Mouse (Mus musculus) ES-Bruce4 (cell line): ENCODE results near the gene Fat2. TPM values are rescaled to one million over a fixed set of nuclear protein-coding genes. Genes with fewer than 3 reads are reported as not detected.

Source experiments
- H3K27ac ChIP-seq: 2 replicates; pipeline ENCODE4 v1.5.1; 2012; ENCODE audit warnings: low read length, inconsistent platforms; ENCODE audit not compliant: insufficient read depth
- H3K27me3 ChIP-seq: 2 replicates; pipeline ENCODE4 v1.6.1; 2012; ENCODE audit warnings: mild to moderate bottlenecking, low read length, inconsistent platforms; ENCODE audit not compliant: control insufficient read depth, poor library complexity, insufficient read depth, severe bottlenecking
- H3K36me3 ChIP-seq: 2 replicates; pipeline ENCODE4 v1.6.1; 2012; ENCODE audit warnings: inconsistent platforms, mild to moderate bottlenecking, low read length, moderate library complexity; ENCODE audit not compliant: control insufficient read depth, poor library complexity, insufficient read depth, severe bottlenecking
- H3K4me1 ChIP-seq: one replicate; pipeline ENCODE4 v1.8.1; 2011; ENCODE audit warnings: low read length; ENCODE audit not compliant: control insufficient read depth, insufficient read depth
- H3K4me3 ChIP-seq: 2 replicates; pipeline ENCODE4 v1.5.1; 2011; ENCODE audit warnings: low read depth, mild to moderate bottlenecking, low read length
- H3K9ac ChIP-seq: 2 replicates; pipeline ENCODE4 v1.6.1; 2012; ENCODE audit warnings: low read depth, mild to moderate bottlenecking, inconsistent platforms; ENCODE audit not compliant: poor library complexity, severe bottlenecking
- H3K9me3 ChIP-seq: replicated peaks from 2 replicates; pipeline ENCODE4 v1.6.1; 2012; ENCODE audit warnings: mild to moderate bottlenecking, low read length, inconsistent platforms; ENCODE audit not compliant: control insufficient read depth, poor library complexity, insufficient read depth, severe bottlenecking
- CTCF ChIP-seq: IDR thresholded peaks from one replicate; pipeline ENCODE4 v1.8.1; 2011; ENCODE audit warnings: low read depth, low read length
- EP300 ChIP-seq: IDR thresholded peaks from 2 replicates; pipeline ENCODE4 v1.6.1; 2011; ENCODE audit warnings: low read depth, low read length; ENCODE audit not compliant: insufficient read depth
- POLR2A ChIP-seq: IDR thresholded peaks from one replicate; pipeline ENCODE4 v1.8.1; 2011; ENCODE audit warnings: low read length; ENCODE audit not compliant: insufficient read depth
- polyA plus RNA-seq: library from polyadenylated mRNA; stranded (reverse); fragments of >200 nt; gene quantifications from 2 replicates; pipeline ENCODE4 v1.2.4, GENCODE M21; 2011; ENCODE audit warnings: low read depth; ENCODE audit not compliant: missing spikeins, insufficient read depth, insufficient read length

Gene Fat2
- polyA plus RNA-seq, 1 experiment = 0.90 TPM

- Histone ChIP-seq H3K4me3 (no peak overlapping the region), H3K27ac (no peak overlapping the region), H3K9ac (no peak overlapping the region), H3K4me1 (no peaks in the 10 kb centered on the region), H3K9me3 (no peaks in the 10 kb centered on the region), H3K36me3 (no peaks in the 10 kb centered on the region), H3K27me3 (no peaks in the 10 kb centered on the region)
- TF ChIP-seq POLR2A (no peak), EP300 (no peak), CTCF (no peak)
These were observed 869 bp downstream of the Fat2 start for GRCm38 (mm10) chr11:55335314-55336076.

DNA sequence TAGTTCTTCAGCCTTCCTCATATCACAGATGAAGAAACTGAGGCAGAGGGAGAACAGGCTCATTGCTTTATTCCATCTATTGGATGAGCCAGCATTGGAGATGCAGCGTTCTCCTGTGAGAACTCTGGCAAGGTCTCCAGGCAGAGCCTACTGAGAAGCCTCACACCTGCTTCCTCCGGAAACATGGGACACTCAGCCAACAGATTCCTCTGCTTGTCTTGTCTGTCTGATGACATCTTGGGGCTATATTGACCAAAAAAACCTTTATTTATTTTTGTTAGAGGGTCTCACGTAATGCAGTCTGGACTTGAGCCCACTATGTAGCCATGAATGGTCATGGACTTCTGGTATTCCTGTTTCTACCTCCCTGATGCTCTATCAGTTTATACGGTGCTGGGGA is 1.8 kb downstream of the Fat2 start:
- TF ChIP-seq POLR2A (no peak), EP300 (no peak), CTCF (no peak)
- no peaks in the 10 kb centered on the region for H3K36me3 ChIP-seq
- H3K9ac ChIP-seq = no peak overlapping the region
- no peaks in the 10 kb centered on the region for H3K9me3 ChIP-seq
- no peak overlapping the region for H3K4me3 ChIP-seq
- no peak overlapping the region for H3K27ac ChIP-seq
- no peaks in the 10 kb centered on the region for H3K4me1 ChIP-seq
- H3K27me3 ChIP-seq = no peaks in the 10 kb centered on the region

DNA sequence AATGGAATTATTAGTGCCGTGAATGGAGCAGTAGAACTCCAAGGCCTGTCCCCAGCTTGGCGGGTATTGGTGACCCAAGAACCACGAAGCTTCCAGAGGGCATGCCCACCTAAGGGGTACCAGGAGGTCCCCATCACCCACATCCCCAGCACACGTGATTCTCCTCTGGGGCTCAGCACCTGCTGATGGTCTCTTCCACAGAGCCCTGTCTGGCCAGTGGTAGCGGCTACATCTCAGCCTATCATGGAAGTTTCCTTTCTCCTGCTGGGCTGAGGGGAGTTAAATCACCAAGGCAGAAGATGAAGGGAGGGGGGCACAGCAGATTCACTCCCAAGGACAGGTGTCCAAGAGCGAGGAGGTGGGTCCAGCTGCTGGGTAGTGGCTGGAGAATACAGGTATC is 2.3 kb downstream of the Fat2 start:
- TF ChIP-seq CTCF = no peak
- TF ChIP-seq POLR2A = no peak
- no peak for TF ChIP-seq EP300

GRCm38 (mm10) chr11:55329868-55330772 is 6.2 kb downstream of the Fat2 start:
- Histone ChIP-seq H3K36me3 (no peaks in the 10 kb centered on the region), H3K27ac (no peak overlapping the region), H3K27me3 (no peaks in the 10 kb centered on the region), H3K9me3 (no peaks in the 10 kb centered on the region), H3K9ac (no peak overlapping the region), H3K4me3 (no peak overlapping the region), H3K4me1 (no peaks in the 10 kb centered on the region)
- no peak for TF ChIP-seq POLR2A

More for the DNA sequence above, 2.3 kb downstream of the Fat2 start:
- Histone ChIP-seq H3K9me3 (no peaks in the 10 kb centered on the region), H3K4me1 (no peaks in the 10 kb centered on the region), H3K9ac (no peak overlapping the region), H3K27me3 (no peaks in the 10 kb centered on the region), H3K27ac (no peak overlapping the region), H3K36me3 (no peaks in the 10 kb centered on the region), H3K4me3 (no peak overlapping the region)

DNA sequence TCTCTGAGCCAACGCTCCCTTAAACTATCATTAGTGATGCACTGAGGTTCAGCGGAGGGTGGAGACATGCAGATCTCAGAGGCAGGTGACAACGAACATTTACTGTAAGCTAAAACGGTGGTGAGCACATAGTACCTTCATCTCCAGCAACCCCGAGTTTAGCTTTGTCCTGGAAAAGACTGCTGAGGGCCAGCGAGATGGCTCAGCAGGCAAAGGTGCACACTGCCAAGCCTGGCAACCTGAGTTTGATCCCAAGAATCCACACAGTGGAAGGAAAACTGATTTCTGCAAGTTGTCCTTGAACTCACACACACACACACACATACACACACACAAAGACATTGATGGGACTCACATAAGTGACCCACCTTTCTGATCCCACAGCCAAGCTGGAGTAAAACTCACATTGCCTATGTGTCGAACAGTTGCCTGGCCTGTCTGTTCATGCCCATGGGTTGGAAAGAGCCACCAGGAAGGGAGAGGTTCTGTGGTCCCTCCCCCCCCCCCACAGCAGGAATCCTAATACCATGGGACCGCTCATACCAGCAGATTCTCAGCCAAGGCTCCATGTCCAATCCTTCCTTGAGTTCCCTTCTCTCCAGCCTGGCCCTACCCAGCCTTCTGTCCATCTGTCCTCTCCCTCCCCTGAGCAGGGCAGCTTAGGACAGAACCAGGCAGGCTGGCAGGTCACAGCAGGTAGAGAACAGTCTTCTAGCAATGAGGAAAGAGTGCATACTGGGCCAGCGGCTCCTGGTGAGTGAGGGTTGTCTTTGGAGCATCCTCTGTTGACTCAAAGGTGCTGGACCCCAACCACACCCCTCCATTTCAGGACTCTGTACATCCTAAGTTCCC is 8.6 kb downstream of the Fat2 start:
- no peak overlapping the region for H3K9ac ChIP-seq
- no peaks in the 10 kb centered on the region for H3K4me1 ChIP-seq
- H3K27ac ChIP-seq = no peak overlapping the region
- H3K9me3 ChIP-seq = no peaks in the 10 kb centered on the region
- H3K36me3 ChIP-seq = no peaks in the 10 kb centered on the region
- no peak overlapping the region for H3K4me3 ChIP-seq
- TF ChIP-seq EP300 = no peak
- TF ChIP-seq CTCF = no peak
- TF ChIP-seq POLR2A = no peak
- no peaks in the 10 kb centered on the region for H3K27me3 ChIP-seq
